Mouse (Mus musculus): ENCODE data around the gene BC029722. TPM values are rescaled to one million over a fixed set of nuclear protein-coding genes. Genes with fewer than 3 reads are reported as not detected.

Gene BC029722
- polyA plus RNA-seq, 1 experiment from 2014 or later, result 19.4 TPM

GRCm38 (mm10) chr2:155812637-155813036, 6.6 kb downstream of the BC029722 start:
- Histone ChIP-seq H3K9ac (ENCODE audit: low read length) (no peak overlapping the region), H3K4me1 (replicated peaks; ENCODE audit: control insufficient read depth, insufficient read depth, low read length) (peaks cover 2% of the 10 kb centered on the region; the same call in 1 of the 2 replicates), H3K27me3 (ENCODE audit: control insufficient read depth, insufficient read depth, low read depth, low read length) (no peaks in the 10 kb centered on the region), H3K4me3 (ENCODE audit: low read length) (no peak overlapping the region), H3K9me3 (ENCODE audit: control insufficient read depth, low read length) (no peaks in the 10 kb centered on the region), H3K27ac (ENCODE audit: low read length) (no peak overlapping the region), H3K36me3 (ENCODE audit: control insufficient read depth, insufficient read depth, low read length) (no peaks in the 10 kb centered on the region), H3K4me2 (ENCODE audit: low read depth, low read length) (no peak overlapping the region)
- 54% methylated on average over 4 of the region's 4 CpGs for WGBS
- no peak for ATAC-seq (ENCODE audit: low read depth)

DNA sequence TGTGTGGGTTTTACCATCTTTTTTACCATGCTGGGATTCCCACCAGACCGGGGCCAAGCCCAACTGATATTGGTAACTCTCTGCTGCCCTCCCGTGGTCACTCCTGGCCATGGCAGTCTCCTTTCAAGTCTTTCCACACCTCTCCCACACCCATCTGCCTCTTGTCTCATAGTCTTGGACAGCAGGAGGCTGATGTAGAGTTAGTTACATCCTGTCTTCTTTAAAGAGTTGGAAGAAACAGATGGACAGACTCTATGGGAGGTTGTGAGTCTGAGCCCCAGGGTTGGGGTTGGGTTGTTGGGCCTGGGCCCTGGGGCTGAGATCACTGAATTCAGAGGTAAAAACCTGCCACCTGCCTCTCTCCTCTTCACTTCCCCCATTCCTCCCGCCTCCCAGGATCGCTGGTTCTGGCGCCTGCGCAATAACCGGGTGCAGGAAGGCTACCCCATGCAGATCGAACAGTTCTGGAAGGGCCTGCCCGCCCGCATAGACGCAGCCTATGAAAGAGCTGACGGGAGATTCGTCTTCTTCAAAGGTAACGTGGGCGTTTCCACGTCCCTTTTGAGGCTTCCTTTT, 7.3 kb downstream of the BC029722 start:
- WGBS, result 32% methylated on average over 16 of the region's 16 CpGs
- Histone ChIP-seq H3K4me3 (ENCODE audit: low read length) (no peak overlapping the region), H3K4me2 (ENCODE audit: low read depth, low read length) (no peak overlapping the region), H3K9ac (ENCODE audit: low read length) (no peak overlapping the region), H3K36me3 (ENCODE audit: control insufficient read depth, insufficient read depth, low read length) (no peaks in the 10 kb centered on the region), H3K4me1 (replicated peaks; ENCODE audit: control insufficient read depth, insufficient read depth, low read length) (no peaks in the 10 kb centered on the region), H3K9me3 (ENCODE audit: control insufficient read depth, low read length) (no peaks in the 10 kb centered on the region), H3K27me3 (ENCODE audit: control insufficient read depth, insufficient read depth, low read depth, low read length) (no peaks in the 10 kb centered on the region), H3K27ac (ENCODE audit: low read length) (no peak overlapping the region)
- ATAC-seq (ENCODE audit: low read depth), result no peak

- 72% methylated on average over 4 of the region's 4 CpGs for WGBS
- no peaks in the 10 kb centered on the region for H3K27me3 ChIP-seq (ENCODE audit: control insufficient read depth, insufficient read depth, low read depth, low read length)
- ATAC-seq (ENCODE audit: low read depth), result no peak
- no peaks in the 10 kb centered on the region for H3K9me3 ChIP-seq (ENCODE audit: control insufficient read depth, low read length)
- H3K36me3 ChIP-seq (ENCODE audit: control insufficient read depth, insufficient read depth, low read length), result no peaks in the 10 kb centered on the region
- H3K4me2 ChIP-seq (ENCODE audit: low read depth, low read length), result no peak overlapping the region
- H3K27ac ChIP-seq (ENCODE audit: low read length), result no peak overlapping the region
- no peak overlapping the region for H3K4me3 ChIP-seq (ENCODE audit: low read length)
- H3K4me1 ChIP-seq (replicated peaks; ENCODE audit: control insufficient read depth, insufficient read depth, low read length), result no peaks in the 10 kb centered on the region
- H3K9ac ChIP-seq (ENCODE audit: low read length), result no peak overlapping the region
Measured at GRCm38 (mm10) chr2:155809620-155810019, 9.6 kb downstream of the BC029722 start.

DNA sequence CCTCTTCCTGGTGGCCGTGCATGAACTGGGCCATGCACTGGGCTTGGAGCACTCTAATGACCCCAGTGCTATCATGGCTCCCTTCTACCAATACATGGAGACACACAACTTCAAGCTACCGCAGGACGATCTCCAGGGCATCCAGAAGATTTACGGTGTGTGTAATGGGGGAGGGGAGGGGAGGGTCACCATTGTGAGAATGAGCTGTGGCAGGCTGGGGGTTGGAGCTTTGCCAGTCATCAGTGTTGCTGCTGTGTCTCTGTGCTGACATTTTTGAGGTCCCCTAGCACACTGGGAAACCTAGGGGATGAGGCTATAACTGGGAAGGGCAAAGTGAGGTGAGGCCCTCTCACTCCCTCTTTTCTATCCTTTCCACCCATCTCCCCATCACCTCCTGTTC, 11.8 kb downstream of the BC029722 start:
- no peak for ATAC-seq (ENCODE audit: low read depth)
- H3K27me3 ChIP-seq (ENCODE audit: control insufficient read depth, insufficient read depth, low read depth, low read length), result no peaks in the 10 kb centered on the region
- H3K4me2 ChIP-seq (ENCODE audit: low read depth, low read length), result no peak overlapping the region

DNA sequence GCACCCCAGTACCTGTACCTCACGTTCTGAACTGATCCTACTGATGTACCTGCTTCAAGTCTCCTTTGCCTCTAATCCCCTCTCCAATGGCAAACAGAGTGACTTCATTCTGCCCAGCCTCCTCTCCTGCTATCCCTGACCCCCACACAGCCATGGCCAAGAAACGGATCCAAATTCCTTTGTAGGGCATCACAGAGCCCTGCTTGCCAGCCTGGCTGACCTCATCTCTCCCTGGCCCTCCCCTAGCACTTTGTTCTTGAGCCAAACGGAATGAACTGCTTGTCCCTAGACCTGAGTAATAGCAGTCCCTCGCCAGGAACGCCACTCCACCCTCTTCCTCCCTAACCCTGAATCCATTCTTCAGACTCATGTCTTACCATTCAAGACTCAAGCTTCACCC, 12.7 kb downstream of the BC029722 start:
- ATAC-seq (ENCODE audit: low read depth), result no peak
- 53% methylated on average over 5 of the region's 5 CpGs for WGBS

More for the DNA sequence above, 11.8 kb downstream of the BC029722 start:
- no peaks in the 10 kb centered on the region for H3K4me1 ChIP-seq (replicated peaks; ENCODE audit: control insufficient read depth, insufficient read depth, low read length)
- no peaks in the 10 kb centered on the region for H3K9me3 ChIP-seq (ENCODE audit: control insufficient read depth, low read length)
- H3K27ac ChIP-seq (ENCODE audit: low read length), result no peak overlapping the region
- 28% methylated on average over 4 of the region's 4 CpGs for WGBS
- H3K4me3 ChIP-seq (ENCODE audit: low read length), result no peak overlapping the region
- H3K9ac ChIP-seq (ENCODE audit: low read length), result no peak overlapping the region
- H3K36me3 ChIP-seq (ENCODE audit: control insufficient read depth, insufficient read depth, low read length), result no peaks in the 10 kb centered on the region

DNA sequence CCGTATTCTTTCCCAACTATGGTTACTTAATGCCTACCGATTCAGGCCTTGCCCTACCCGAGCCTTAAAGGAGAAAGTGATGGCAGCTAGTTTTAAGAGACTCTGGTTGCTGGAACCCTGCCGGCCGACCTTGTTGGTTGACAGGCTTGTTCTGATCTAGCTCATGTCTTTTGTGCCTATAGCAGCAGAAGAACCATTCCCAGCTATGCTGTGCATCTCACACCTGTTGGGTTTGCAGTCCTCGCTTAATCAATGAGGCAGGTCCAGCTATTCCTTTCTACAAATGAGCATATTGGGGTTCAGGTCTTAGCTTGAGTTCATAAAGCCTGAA, 13.3 kb downstream of the BC029722 start:
- no peak overlapping the region for H3K4me2 ChIP-seq (ENCODE audit: low read depth, low read length)
- H3K4me3 ChIP-seq (ENCODE audit: low read length), result no peak overlapping the region
- no peaks in the 10 kb centered on the region for H3K27me3 ChIP-seq (ENCODE audit: control insufficient read depth, insufficient read depth, low read depth, low read length)
- no peaks in the 10 kb centered on the region for H3K9me3 ChIP-seq (ENCODE audit: control insufficient read depth, low read length)
- H3K4me1 ChIP-seq (replicated peaks; ENCODE audit: control insufficient read depth, insufficient read depth, low read length), result no peaks in the 10 kb centered on the region
- no peaks in the 10 kb centered on the region for H3K36me3 ChIP-seq (ENCODE audit: control insufficient read depth, insufficient read depth, low read length)
- WGBS, result 76% methylated on average over 6 of the region's 6 CpGs
- H3K27ac ChIP-seq (ENCODE audit: low read length), result no peak overlapping the region
- no peak overlapping the region for H3K9ac ChIP-seq (ENCODE audit: low read length)
- no peak for ATAC-seq (ENCODE audit: low read depth)

More for the DNA sequence above, 12.7 kb downstream of the BC029722 start:
- Histone ChIP-seq H3K36me3 (ENCODE audit: control insufficient read depth, insufficient read depth, low read length) (no peaks in the 10 kb centered on the region), H3K4me1 (replicated peaks; ENCODE audit: control insufficient read depth, insufficient read depth, low read length) (no peaks in the 10 kb centered on the region), H3K27ac (ENCODE audit: low read length) (no peak overlapping the region), H3K27me3 (ENCODE audit: control insufficient read depth, insufficient read depth, low read depth, low read length) (no peaks in the 10 kb centered on the region), H3K4me2 (ENCODE audit: low read depth, low read length) (no peak overlapping the region), H3K9me3 (ENCODE audit: control insufficient read depth, low read length) (no peaks in the 10 kb centered on the region), H3K4me3 (ENCODE audit: low read length) (no peak overlapping the region), H3K9ac (ENCODE audit: low read length) (no peak overlapping the region)

- Histone ChIP-seq H3K27me3 (ENCODE audit: control insufficient read depth, insufficient read depth, low read depth, low read length) (no peaks in the 10 kb centered on the region), H3K4me2 (ENCODE audit: low read depth, low read length) (no peak overlapping the region), H3K4me3 (ENCODE audit: low read length) (no peak overlapping the region), H3K4me1 (replicated peaks; ENCODE audit: control insufficient read depth, insufficient read depth, low read length) (no peaks in the 10 kb centered on the region), H3K9ac (ENCODE audit: low read length) (no peak overlapping the region), H3K36me3 (ENCODE audit: control insufficient read depth, insufficient read depth, low read length) (no peaks in the 10 kb centered on the region), H3K27ac (ENCODE audit: low read length) (no peak overlapping the region), H3K9me3 (ENCODE audit: control insufficient read depth, low read length) (no peaks in the 10 kb centered on the region)
- no peak for ATAC-seq (ENCODE audit: low read depth)
- 22% methylated on average over 6 of the region's 6 CpGs for WGBS
Measured at GRCm38 (mm10) chr2:155805231-155805924, 13.8 kb downstream of the BC029722 start.

DNA sequence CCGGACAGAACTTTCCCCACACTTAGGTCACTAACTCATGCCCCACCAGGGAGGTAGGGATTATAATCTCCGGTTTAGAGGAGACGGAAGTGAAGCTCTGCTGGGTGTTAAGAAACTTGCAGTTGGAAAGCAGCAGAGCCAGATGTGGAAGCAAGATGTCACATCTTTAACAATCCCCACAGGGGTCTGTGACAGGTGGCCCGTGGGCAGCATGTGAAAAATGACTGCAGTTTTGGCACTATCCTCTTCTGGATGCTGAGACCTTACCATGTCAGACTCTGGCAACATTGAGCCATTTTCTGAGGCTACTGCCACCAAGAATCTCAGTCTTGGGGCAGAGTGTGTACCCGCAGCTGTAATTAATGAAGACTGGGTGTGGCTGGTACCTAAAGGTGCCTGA, 15.2 kb downstream of the BC029722 start:
- Histone ChIP-seq H3K9ac (ENCODE audit: low read length) (no peak overlapping the region), H3K27ac (ENCODE audit: low read length) (no peak overlapping the region), H3K4me1 (replicated peaks; ENCODE audit: control insufficient read depth, insufficient read depth, low read length) (no peaks in the 10 kb centered on the region), H3K27me3 (ENCODE audit: control insufficient read depth, insufficient read depth, low read depth, low read length) (no peaks in the 10 kb centered on the region), H3K4me2 (ENCODE audit: low read depth, low read length) (no peak overlapping the region), H3K9me3 (ENCODE audit: control insufficient read depth, low read length) (no peaks in the 10 kb centered on the region), H3K36me3 (ENCODE audit: control insufficient read depth, insufficient read depth, low read length) (no peaks in the 10 kb centered on the region), H3K4me3 (ENCODE audit: low read length) (no peak overlapping the region)
- WGBS, result 58% methylated on average over 5 of the region's 5 CpGs
- no peak for ATAC-seq (ENCODE audit: low read depth)

DNA sequence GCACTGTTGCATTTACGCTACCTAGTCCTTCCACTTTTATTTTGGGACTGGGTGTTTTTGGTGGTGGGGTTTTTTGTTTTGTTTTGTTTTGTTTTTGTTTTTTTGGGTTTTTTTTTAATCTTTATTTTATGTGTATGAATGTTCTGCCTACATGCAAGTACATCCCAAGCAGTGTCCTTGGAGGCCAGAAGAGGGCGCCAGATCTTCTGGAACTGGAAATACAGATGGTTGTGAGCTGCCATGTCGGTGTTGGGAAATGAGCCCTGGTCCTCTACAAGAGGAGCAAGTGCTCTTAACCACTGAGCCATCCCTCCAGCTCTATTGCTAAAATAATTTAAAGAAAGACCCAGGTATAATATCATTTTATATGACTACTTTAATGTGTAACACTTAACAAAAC, 16.5 kb downstream of the BC029722 start:
- H3K9ac ChIP-seq (ENCODE audit: low read length), result no peak overlapping the region
- no peak overlapping the region for H3K4me2 ChIP-seq (ENCODE audit: low read depth, low read length)
- ATAC-seq (ENCODE audit: low read depth), result no peak
- no peaks in the 10 kb centered on the region for H3K36me3 ChIP-seq (ENCODE audit: control insufficient read depth, insufficient read depth, low read length)
- no peak overlapping the region for H3K4me3 ChIP-seq (ENCODE audit: low read length)
- H3K27me3 ChIP-seq (ENCODE audit: control insufficient read depth, insufficient read depth, low read depth, low read length), result no peaks in the 10 kb centered on the region
- H3K27ac ChIP-seq (ENCODE audit: low read length), result no peak overlapping the region
- 52% methylated on average over 3 of the region's 3 CpGs for WGBS
- H3K4me1 ChIP-seq (replicated peaks; ENCODE audit: control insufficient read depth, insufficient read depth, low read length), result no peaks in the 10 kb centered on the region
- H3K9me3 ChIP-seq (ENCODE audit: control insufficient read depth, low read length), result no peaks in the 10 kb centered on the region

Data from lung, embryonic 16.5 days (tissue).